Mouse (Mus musculus): ENCODE measurements around the gene Fzd2. TPM values are rescaled to one million over a fixed set of nuclear protein-coding genes. Genes with fewer than 3 reads are reported as not detected.

Gene Fzd2
- polyA plus RNA-seq, 1 experiment from 2014 or later, result 47.6 TPM

DNA sequence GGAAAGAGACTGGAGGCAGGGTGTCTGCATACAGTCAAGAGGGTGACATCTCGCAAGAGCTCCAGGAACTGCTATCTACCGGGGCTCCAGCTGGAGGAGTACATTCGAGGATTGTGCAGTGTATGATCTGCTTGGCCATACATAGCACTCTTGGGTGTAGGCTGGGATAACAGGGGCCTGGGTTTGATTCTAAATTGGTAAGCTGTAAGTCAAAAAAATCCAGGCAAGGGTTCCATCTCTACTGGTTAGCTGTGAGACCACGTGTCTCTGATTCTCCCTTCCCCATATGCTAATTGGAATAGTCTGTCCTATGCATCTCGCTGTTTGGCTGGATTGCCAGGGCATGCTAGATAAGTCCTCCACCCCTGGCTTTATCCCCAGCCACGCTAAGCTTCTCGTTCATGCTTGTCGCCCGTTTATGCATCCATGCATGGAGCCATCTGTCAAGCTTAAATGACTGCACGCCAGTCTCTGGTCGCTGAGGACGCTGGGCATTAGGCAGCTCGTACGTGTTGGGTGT is 20.8 kb downstream of the Fzd2 start:
- peaks cover 37% of the 10 kb centered on the region for H3K4me1 ChIP-seq
- no peaks in the 10 kb centered on the region for H3K36me3 ChIP-seq
- no peak overlapping the region for H3K9ac ChIP-seq
- H3K27ac ChIP-seq (replicated peaks), result peak overlapping the region; percentile 94
- 15% methylated on average over 14 of the region's 14 CpGs for WGBS
- H3K27me3 ChIP-seq, result no peaks in the 10 kb centered on the region
- H3K4me2 ChIP-seq (replicated peaks), result peak overlapping the region; percentile 30
- 0 out of 2 replicates have a peak overlapping the region, but pooled peaks have one; percentile 0 for H3K4me3 ChIP-seq (replicated peaks)
- peak; percentile 59 for ATAC-seq (ENCODE audit: insufficient number of reproducible peaks, low FRiP score, low TSS enrichment, low read depth)
- H3K9me3 ChIP-seq (replicated peaks), result no peaks in the 10 kb centered on the region

DNA sequence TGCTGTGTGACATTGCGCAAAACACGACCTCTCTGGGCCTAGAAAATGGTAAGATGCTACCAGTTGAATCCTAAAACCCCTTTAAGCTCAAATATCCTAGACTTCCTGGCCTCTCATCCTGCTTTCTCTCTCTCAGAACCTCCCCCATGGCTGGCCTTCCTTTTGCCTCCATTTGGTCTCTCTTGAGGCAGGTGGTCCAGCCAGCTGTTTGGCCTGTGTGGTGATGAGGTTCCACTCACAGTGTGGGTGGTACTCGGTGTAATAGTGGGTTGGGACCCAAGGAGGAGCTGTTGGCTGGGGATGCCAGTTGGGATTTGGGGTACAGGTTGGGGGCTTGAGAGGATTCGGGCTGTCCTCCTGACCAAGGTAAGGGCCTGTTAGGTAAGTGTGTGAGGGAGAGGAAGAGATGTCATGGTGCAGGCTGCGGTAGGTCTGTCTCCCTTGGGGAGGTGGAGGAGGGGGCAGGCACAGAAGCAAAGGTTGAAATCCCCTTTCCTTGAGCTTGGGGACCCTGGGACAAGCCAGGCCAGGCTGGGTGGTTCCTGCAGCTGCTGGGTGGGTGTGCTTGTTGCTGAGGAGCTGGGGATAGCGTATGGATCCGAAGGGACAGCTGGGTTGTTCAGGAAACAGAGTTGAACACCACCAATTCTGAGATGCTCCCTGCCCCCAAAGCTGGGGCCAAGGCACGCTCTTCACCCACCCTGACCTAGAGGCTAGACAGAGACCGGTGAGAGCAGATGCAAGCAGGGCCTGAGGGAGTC is 23.2 kb downstream of the Fzd2 start:
- no peak overlapping the region for H3K27ac ChIP-seq (replicated peaks)
- no peak for ATAC-seq (ENCODE audit: insufficient number of reproducible peaks, low FRiP score, low TSS enrichment, low read depth)
- 78% methylated on average over 9 of the region's 9 CpGs for WGBS
- no peak overlapping the region for H3K9ac ChIP-seq
- no peaks in the 10 kb centered on the region for H3K27me3 ChIP-seq
- H3K9me3 ChIP-seq (replicated peaks), result no peaks in the 10 kb centered on the region
- H3K36me3 ChIP-seq, result no peaks in the 10 kb centered on the region
- peaks cover 53% of the 10 kb centered on the region for H3K4me1 ChIP-seq
- H3K4me3 ChIP-seq (replicated peaks), result no peak overlapping the region
- H3K4me2 ChIP-seq (replicated peaks), result no peak overlapping the region

DNA sequence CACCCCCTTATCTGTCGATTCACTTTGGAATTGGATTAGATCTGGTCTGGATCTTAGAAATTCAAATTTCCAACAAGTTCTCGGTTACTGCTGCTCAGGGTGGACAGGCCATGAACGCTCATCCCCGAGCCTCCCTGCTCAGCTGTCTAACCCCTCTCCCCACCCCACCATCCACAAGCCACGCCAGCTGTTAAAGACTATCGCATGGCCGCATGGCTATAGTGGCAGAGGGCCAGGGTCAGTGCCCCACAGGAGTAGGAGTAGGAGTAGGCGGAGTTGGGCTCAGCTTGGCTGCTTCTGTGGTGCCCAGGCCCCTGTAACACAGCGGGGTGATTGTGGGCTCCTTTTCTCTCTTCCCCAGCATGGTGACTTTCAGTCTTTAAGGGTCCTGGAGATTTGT is 24.3 kb downstream of the Fzd2 start:
- Histone ChIP-seq H3K9ac (no peak overlapping the region), H3K9me3 (replicated peaks) (no peaks in the 10 kb centered on the region), H3K4me3 (replicated peaks) (no peak overlapping the region), H3K4me1 (peaks cover 61% of the 10 kb centered on the region), H3K27ac (replicated peaks) (no peak overlapping the region), H3K4me2 (replicated peaks) (no peak overlapping the region), H3K36me3 (no peaks in the 10 kb centered on the region), H3K27me3 (no peaks in the 10 kb centered on the region)
- ATAC-seq (ENCODE audit: insufficient number of reproducible peaks, low FRiP score, low TSS enrichment, low read depth), result no peak
- WGBS, result 58% methylated on average over 9 of the region's 9 CpGs

DNA sequence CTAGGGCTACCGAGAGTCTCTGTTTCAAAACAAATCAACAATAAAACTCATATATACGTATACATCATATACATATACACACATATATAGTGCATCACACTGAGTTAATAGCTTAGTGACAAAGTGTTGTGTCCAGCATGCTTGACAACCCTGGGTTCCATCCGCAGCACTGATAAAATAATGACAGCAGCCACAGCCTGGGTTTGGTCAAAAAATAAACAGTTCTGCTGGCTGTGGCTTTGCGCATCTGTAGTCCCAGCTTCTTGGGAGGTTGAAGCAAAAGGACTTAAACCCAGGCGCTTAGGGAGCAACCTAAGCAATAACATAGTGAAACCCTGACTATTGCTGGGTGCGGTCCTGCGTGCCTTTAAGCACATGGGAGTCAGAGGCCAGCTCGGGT is 25.2 kb downstream of the Fzd2 start:
- no peak overlapping the region for H3K27ac ChIP-seq (replicated peaks)
- WGBS, result 54% methylated on average over 8 of the region's 8 CpGs
- ATAC-seq (ENCODE audit: insufficient number of reproducible peaks, low FRiP score, low TSS enrichment, low read depth), result no peak

DNA sequence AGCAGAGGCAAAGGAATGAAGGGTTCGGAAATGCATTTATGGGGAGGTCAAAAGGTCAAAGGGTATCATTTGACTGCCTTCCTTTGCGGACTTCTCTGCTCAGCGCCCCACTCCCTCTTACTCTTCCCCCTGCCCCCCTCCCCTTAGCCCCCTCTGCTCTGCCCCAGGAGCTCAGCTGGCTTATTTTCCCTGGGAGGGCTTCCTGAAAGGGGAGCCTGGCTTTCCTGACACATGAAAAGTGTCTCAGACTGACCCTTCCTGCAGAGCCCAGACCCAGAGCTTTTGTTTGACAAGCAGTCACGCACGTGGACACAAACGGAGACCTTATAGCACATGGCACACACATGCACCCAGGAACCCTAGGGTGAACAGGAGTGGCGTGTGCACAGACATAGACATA is 26.5 kb downstream of the Fzd2 start:
- H3K4me1 ChIP-seq, result peaks cover 43% of the 10 kb centered on the region
- no peaks in the 10 kb centered on the region for H3K36me3 ChIP-seq
- no peak overlapping the region for H3K27ac ChIP-seq (replicated peaks)
- no peak overlapping the region for H3K4me3 ChIP-seq (replicated peaks)
- WGBS, result 37% methylated on average over 7 of the region's 7 CpGs
- H3K4me2 ChIP-seq (replicated peaks), result no peak overlapping the region
- no peak overlapping the region for H3K9ac ChIP-seq
- ATAC-seq (ENCODE audit: insufficient number of reproducible peaks, low FRiP score, low TSS enrichment, low read depth), result no peak
- H3K9me3 ChIP-seq (replicated peaks), result no peaks in the 10 kb centered on the region
- H3K27me3 ChIP-seq, result no peaks in the 10 kb centered on the region

More for the DNA sequence above, 25.2 kb downstream of the Fzd2 start:
- no peak overlapping the region for H3K9ac ChIP-seq
- H3K9me3 ChIP-seq (replicated peaks), result no peaks in the 10 kb centered on the region
- no peak overlapping the region for H3K4me2 ChIP-seq (replicated peaks)
- H3K4me3 ChIP-seq (replicated peaks), result no peak overlapping the region
- H3K27me3 ChIP-seq, result no peaks in the 10 kb centered on the region
- no peaks in the 10 kb centered on the region for H3K36me3 ChIP-seq
- peaks cover 57% of the 10 kb centered on the region for H3K4me1 ChIP-seq

DNA sequence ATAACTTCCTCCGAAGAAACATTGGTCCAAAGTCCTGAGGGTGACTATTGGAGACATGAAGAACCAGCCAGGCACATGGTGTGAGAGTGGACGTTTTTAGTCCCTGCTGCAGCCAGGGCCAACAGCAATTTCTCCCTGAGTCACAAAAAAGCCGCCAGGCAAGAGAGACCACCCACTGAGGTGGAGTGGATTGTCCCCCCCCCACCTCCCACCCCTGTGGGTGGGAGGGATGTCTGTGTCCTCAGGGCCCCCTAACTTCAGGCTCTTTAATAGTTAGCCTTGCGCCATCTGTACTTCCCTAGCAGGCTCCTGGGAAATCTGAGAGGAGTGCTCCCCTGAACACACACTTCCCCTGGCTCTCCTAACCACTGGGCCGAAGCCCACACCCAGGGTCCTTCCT is 27.0 kb downstream of the Fzd2 start:
- Histone ChIP-seq H3K27me3 (no peaks in the 10 kb centered on the region), H3K4me1 (peaks cover 43% of the 10 kb centered on the region), H3K9me3 (replicated peaks) (no peaks in the 10 kb centered on the region), H3K36me3 (no peaks in the 10 kb centered on the region), H3K4me2 (replicated peaks) (no peak overlapping the region), H3K9ac (no peak overlapping the region), H3K4me3 (replicated peaks) (no peak overlapping the region), H3K27ac (replicated peaks) (no peak overlapping the region)
- WGBS, result 21% methylated on average over 5 of the region's 5 CpGs
- ATAC-seq (ENCODE audit: insufficient number of reproducible peaks, low FRiP score, low TSS enrichment, low read depth), result no peak

DNA sequence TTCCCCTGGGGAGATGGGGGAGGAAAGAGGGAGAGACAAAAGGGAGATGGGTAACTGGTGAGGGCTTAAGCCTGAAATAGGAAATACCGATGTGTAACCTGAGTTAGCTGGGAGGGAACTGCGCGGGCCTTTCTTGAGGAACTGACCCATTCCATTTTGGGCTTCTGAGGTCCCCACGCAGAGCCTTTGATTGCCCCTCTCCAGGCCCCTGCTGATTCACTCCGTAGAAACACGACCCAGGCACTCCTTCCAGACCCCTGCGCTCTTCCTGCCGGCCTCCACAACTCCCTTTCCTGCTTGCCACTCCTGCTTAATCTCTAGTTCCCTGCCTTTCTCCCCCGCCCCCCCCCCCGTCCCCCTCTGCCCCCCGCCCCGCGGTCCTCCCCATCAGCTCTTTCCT is 28.5 kb downstream of the Fzd2 start:
- no peaks in the 10 kb centered on the region for H3K9me3 ChIP-seq (replicated peaks)
- peak overlapping the region; percentile 40 for H3K4me2 ChIP-seq (replicated peaks)
- ATAC-seq (ENCODE audit: insufficient number of reproducible peaks, low FRiP score, low TSS enrichment, low read depth), result no peak
- no peaks in the 10 kb centered on the region for H3K36me3 ChIP-seq
- H3K4me3 ChIP-seq (replicated peaks), result no peak overlapping the region
- 5% methylated on average over 12 of the region's 13 CpGs for WGBS
- H3K27me3 ChIP-seq, result no peaks in the 10 kb centered on the region
- H3K9ac ChIP-seq, result no peak overlapping the region
- peaks cover 48% of the 10 kb centered on the region for H3K4me1 ChIP-seq
- 0 out of 2 replicates have a peak overlapping the region, but pooled peaks have one; percentile 61 for H3K27ac ChIP-seq (replicated peaks)

DNA sequence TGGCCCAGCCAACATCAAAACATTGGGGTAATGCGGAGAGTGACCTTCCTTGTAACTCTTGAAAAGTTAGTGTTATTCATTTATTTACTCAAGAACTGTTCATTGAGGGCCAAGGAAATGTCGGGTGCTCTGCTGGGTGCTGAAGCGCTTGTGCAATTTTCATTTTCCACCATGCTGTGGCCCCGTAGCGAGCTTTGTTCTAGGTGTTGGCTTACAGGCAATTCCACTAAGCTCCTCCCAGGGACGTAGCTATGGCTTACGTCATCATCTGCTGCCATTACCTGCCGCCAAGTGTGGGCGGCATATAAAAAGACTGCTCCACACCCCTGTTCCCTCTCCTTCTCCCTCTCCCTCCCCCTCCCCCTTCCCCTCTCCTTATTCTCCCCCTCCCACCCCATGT is 29.2 kb downstream of the Fzd2 start:
- H3K9me3 ChIP-seq (replicated peaks), result no peaks in the 10 kb centered on the region
- WGBS, result 23% methylated on average over 9 of the region's 9 CpGs
- no peak for ATAC-seq (ENCODE audit: insufficient number of reproducible peaks, low FRiP score, low TSS enrichment, low read depth)
- peak overlapping the region; percentile 20 for H3K4me3 ChIP-seq (replicated peaks)
- peaks cover 55% of the 10 kb centered on the region for H3K4me1 ChIP-seq
- no peak overlapping the region for H3K9ac ChIP-seq
- H3K27me3 ChIP-seq, result no peaks in the 10 kb centered on the region
- H3K27ac ChIP-seq (replicated peaks), result peak overlapping the region; percentile 61
- H3K4me2 ChIP-seq (replicated peaks), result peak overlapping the region; percentile 40
- H3K36me3 ChIP-seq, result no peaks in the 10 kb centered on the region

DNA sequence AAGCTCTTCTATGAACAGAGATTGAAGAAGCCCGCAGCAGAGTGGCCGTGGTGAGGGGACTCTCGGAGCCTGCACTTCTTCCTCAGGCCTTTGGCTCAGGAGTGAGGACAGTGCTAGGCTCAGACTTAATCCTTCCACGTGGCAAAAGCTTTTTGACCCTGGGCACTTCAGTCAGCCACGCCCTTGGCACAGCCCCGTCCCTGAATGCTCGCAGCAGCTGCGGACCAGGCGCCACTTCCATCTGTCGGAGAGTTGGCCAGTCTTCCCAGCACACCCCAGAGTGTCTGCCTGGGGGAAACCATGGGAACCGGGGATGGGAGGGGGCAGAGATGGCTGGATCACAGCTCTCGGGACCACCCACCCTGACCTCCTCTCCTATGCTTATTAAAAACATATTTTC is 32.7 kb downstream of the Fzd2 start:
- ATAC-seq (ENCODE audit: insufficient number of reproducible peaks, low FRiP score, low TSS enrichment, low read depth), result peak; percentile 51; the same call in 1 of the 2 replicates
- WGBS, result 24% methylated on average over 12 of the region's 12 CpGs
- Histone ChIP-seq H3K4me3 (replicated peaks) (no peak overlapping the region), H3K9me3 (replicated peaks) (no peaks in the 10 kb centered on the region), H3K27me3 (no peaks in the 10 kb centered on the region), H3K27ac (replicated peaks) (peak overlapping the region; percentile 28; the same call in 1 of the 2 replicates), H3K9ac (0 out of 2 replicates have a peak overlapping the region, but pooled peaks have one; percentile 4), H3K4me1 (peaks cover 49% of the 10 kb centered on the region), H3K4me2 (replicated peaks) (no peak overlapping the region), H3K36me3 (no peaks in the 10 kb centered on the region)

DNA sequence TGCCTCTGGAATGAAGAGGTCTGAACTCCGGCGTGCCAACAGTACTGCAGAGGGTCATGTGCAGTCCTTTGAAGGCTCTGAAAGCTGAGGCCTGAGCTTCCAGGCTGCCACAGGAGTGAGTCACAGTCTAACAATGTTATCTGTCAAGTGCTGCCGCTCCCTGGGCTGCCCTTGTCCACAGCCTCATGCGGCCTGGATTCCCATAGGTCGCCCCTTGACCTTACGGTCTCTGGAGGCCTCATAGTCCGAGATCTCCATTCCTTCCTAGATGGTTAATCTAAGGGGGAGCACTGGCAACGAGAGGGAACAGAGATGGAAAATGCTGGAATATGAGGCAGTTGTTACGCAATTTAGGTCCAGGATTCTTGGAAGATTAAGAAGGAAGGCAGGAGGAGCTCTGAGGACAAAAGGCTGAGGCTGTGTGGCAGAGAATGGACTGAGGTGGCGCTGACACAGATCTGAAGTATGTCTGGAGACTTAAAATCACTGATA is 39.7 kb downstream of the Fzd2 start:
- Histone ChIP-seq H3K4me3 (replicated peaks) (no peak overlapping the region), H3K9ac (no peak overlapping the region), H3K4me1 (peaks cover 19% of the 10 kb centered on the region), H3K4me2 (replicated peaks) (no peak overlapping the region), H3K36me3 (no peaks in the 10 kb centered on the region), H3K9me3 (replicated peaks) (no peaks in the 10 kb centered on the region), H3K27me3 (no peaks in the 10 kb centered on the region), H3K27ac (replicated peaks) (no peak overlapping the region)
- 49% methylated on average over 10 of the region's 10 CpGs for WGBS
- no peak for ATAC-seq (ENCODE audit: insufficient number of reproducible peaks, low FRiP score, low TSS enrichment, low read depth)

DNA sequence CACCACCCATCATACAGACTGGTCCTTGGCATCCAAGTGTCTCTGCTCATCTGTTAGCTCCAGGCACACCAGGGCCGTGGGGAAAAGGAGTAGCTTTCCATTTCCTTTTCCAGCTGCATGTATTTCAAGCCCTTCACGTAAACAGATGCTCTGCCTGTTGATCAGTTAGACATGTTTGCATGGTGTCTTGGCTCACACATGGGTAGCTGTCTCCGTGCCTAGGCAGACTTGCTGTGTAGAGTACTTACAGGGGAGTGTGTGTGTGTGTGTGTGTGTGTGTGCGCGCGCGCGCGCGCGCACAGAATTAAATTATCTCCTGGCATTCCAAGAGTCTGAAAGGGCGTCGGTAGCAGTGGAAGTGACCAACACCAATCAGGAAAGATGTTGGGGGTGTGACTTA is 42.0 kb downstream of the Fzd2 start:
- Histone ChIP-seq H3K27ac (replicated peaks) (peak overlapping the region; percentile 34; the same call in 1 of the 2 replicates), H3K4me2 (replicated peaks) (no peak overlapping the region), H3K4me1 (peaks cover 12% of the 10 kb centered on the region; the same call in 1 of the 2 replicates), H3K36me3 (no peaks in the 10 kb centered on the region), H3K9me3 (replicated peaks) (no peaks in the 10 kb centered on the region), H3K27me3 (no peaks in the 10 kb centered on the region), H3K9ac (no peak overlapping the region), H3K4me3 (replicated peaks) (no peak overlapping the region)
- ATAC-seq (ENCODE audit: insufficient number of reproducible peaks, low FRiP score, low TSS enrichment, low read depth), result no peak
- 68% methylated on average over 13 of the region's 13 CpGs for WGBS

Data from embryonic facial prominence, embryonic 15.5 days (tissue).